Mouse (Mus musculus): ENCODE measurements around the gene Ism2. TPM values are rescaled to one million over a fixed set of nuclear protein-coding genes. Genes with fewer than 3 reads are reported as not detected.
A peak's percentile ranks its signal among the peaks of the same experiment; 100 is the strongest.
"Not testable (repeated sequence)": the region's sequence is repeated elsewhere in the genome, so short reads cannot be mapped to it uniquely, and the experiment has no call there.

The Ism2 gene
- polyA plus RNA-seq, 1 experiment from 2014 or later = 0.44 TPM

DNA sequence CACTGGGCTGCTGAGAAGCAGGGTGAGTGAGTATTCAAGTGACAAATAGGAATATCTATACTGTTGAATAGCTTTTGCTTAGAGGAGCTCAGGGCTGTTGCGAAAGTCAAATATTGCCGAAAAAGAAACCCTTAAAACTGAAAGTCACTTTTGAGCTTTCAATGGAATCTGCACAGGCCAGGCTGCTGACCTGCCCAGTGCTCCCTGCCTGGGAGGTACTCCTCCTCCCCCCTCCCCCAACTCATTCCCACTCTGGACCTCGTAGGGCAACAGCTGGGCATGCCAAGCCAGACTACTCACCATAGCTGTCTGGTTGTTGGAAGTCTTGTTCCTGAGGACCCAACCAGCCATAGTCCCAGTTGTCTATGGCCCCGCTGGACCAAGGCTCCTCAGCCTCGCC lies 14.8 kb downstream of the Ism2 start:
- no peaks in the 10 kb centered on the region for H3K36me3 ChIP-seq
- H3K4me2 ChIP-seq = no peak overlapping the region
- no peak overlapping the region for H3K4me3 ChIP-seq
- no peaks in the 10 kb centered on the region for H3K9me3 ChIP-seq (replicated peaks)
- H3K9ac ChIP-seq = no peak overlapping the region
- peaks cover 4% of the 10 kb centered on the region for H3K4me1 ChIP-seq (replicated peaks)
- no peaks in the 10 kb centered on the region for H3K27me3 ChIP-seq
- ATAC-seq (replicated peaks; ENCODE audit: insufficient number of reproducible peaks, insufficient read depth, low FRiP score, low read depth) = no peak
- H3K27ac ChIP-seq = no peak overlapping the region
- 79% methylated on average over 5 of the region's 5 CpGs for WGBS

DNA sequence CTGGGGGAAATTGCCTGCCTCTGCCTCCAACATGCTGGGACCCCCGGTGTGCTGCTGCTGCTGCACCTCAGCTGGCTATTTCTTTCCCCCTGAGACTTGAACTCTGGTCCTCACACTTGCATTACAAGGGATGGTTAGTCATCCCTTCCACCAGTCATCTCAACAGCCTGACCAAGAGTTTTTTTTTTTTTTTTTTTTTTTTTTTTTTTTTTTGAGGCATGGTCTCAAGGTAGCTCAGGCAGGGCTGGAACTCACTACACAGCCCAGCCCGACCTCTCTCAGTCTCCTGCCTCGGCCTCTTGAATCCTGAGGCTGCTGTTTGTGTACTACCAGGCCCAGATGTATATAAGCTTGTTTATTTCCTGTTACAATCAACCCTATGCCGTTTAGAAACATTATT lies 15.2 kb downstream of the Ism2 start:
- Histone ChIP-seq H3K36me3 (no peaks in the 10 kb centered on the region), H3K4me2 (no peak overlapping the region), H3K9me3 (replicated peaks) (no peaks in the 10 kb centered on the region), H3K27ac (no peak overlapping the region), H3K9ac (no peak overlapping the region), H3K4me3 (no peak overlapping the region), H3K4me1 (replicated peaks) (peaks cover 9% of the 10 kb centered on the region), H3K27me3 (no peaks in the 10 kb centered on the region)
- no peak for ATAC-seq (replicated peaks; ENCODE audit: insufficient number of reproducible peaks, insufficient read depth, low FRiP score, low read depth)
- 72% methylated on average over 4 of the region's 4 CpGs for WGBS

DNA sequence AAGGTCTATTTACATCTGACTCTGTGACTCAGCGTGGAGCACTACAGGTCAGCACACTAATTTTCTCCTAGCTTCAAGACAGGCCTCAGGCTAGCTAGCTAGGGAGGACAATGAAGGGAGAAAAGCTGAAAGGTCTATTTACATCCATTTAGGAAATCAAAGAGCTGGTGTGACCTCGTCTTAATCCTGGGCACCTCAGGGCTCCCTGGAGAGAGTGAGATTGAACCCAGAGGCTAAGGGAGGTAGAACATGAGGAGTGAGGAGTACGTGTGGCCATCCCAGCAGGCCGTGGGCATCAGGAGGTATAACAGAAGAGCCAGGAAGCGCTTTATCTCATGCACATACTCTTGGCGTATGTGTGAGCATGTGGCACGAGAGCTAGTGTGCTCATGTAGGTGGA lies 15.8 kb downstream of the Ism2 start:
- H3K27ac ChIP-seq = no peak overlapping the region
- no peak overlapping the region for H3K4me2 ChIP-seq
- no peaks in the 10 kb centered on the region for H3K9me3 ChIP-seq (replicated peaks)
- H3K36me3 ChIP-seq = no peaks in the 10 kb centered on the region
- no peak overlapping the region for H3K9ac ChIP-seq
- peaks cover 14% of the 10 kb centered on the region for H3K4me1 ChIP-seq (replicated peaks)
- no peak overlapping the region for H3K4me3 ChIP-seq
- H3K27me3 ChIP-seq = no peaks in the 10 kb centered on the region
- WGBS = 77% methylated on average over 7 of the region's 7 CpGs
- no peak for ATAC-seq (replicated peaks; ENCODE audit: insufficient number of reproducible peaks, insufficient read depth, low FRiP score, low read depth)

- H3K4me1 ChIP-seq (replicated peaks) = peaks cover 22% of the 10 kb centered on the region
- no peak overlapping the region for H3K4me2 ChIP-seq
- no peak overlapping the region for H3K9ac ChIP-seq
- H3K36me3 ChIP-seq = no peaks in the 10 kb centered on the region
- WGBS = 95% methylated on average over 4 of the region's 4 CpGs
- H3K4me3 ChIP-seq = no peak overlapping the region
- no peaks in the 10 kb centered on the region for H3K9me3 ChIP-seq (replicated peaks)
- H3K27ac ChIP-seq = no peak overlapping the region
- no peak for ATAC-seq (replicated peaks; ENCODE audit: insufficient number of reproducible peaks, insufficient read depth, low FRiP score, low read depth)
- H3K27me3 ChIP-seq = no peaks in the 10 kb centered on the region
These were observed 16.8 kb downstream of the Ism2 start for GRCm38 (mm10) chr12:87282743-87283142.

GRCm38 (mm10) chr12:87281766-87282165 lies 17.7 kb downstream of the Ism2 start:
- H3K27me3 ChIP-seq = no peaks in the 10 kb centered on the region
- H3K36me3 ChIP-seq = no peaks in the 10 kb centered on the region
- H3K27ac ChIP-seq = no peak overlapping the region
- no peak overlapping the region for H3K9ac ChIP-seq
- no peak overlapping the region for H3K4me3 ChIP-seq
- no peak for ATAC-seq (replicated peaks; ENCODE audit: insufficient number of reproducible peaks, insufficient read depth, low FRiP score, low read depth)
- WGBS = 66% methylated on average over 1 of the region's 1 CpGs
- H3K9me3 ChIP-seq (replicated peaks) = no peaks in the 10 kb centered on the region
- H3K4me1 ChIP-seq (replicated peaks) = peaks cover 26% of the 10 kb centered on the region
- no peak overlapping the region for H3K4me2 ChIP-seq

DNA sequence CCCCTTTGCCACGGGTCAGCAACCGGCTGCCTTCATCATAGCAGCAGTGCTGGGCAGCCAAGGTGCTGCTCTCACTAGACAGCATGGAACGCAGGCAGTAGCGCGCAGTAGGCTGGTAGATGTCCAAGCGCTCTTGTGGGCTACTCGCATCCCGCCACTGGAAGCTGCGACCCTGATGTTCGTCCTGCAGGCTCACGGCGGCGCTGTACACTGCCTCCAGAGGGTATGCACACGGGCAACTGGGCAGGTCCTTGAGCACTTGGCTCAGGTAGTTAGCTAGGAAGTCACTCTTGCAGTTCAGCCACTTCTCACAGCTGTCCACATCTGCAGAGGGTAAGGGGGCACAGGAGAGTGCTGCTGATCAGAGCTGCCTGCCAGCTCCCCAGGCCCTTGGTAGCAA lies 19.6 kb downstream of the Ism2 start:
- H3K4me1 ChIP-seq (replicated peaks) = peaks cover 26% of the 10 kb centered on the region
- WGBS = 53% methylated on average over 14 of the region's 14 CpGs
- no peak for ATAC-seq (replicated peaks; ENCODE audit: insufficient number of reproducible peaks, insufficient read depth, low FRiP score, low read depth)

DNA sequence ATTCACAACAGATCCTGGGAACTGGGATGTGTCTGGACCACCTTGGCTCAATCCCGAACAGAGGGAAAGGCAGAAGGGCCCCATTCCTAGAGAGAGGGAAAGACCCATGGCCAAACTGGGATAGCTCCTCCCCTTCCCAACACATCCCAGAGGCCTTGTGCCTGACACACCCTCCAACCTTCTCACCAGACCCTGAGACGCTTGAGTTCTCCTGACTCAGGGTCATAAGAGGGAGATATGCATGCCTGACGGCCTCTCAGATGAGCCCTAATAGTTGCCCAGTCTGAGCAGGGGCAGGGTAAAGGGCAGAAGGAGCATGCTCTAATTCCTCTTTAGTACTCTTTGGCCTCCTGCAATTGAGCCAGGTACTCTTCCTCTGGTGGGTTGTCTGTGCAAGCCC lies 20.2 kb downstream of the Ism2 start:
- Histone ChIP-seq H3K27me3 (no peaks in the 10 kb centered on the region), H3K4me3 (no peak overlapping the region), H3K4me1 (replicated peaks) (peaks cover 26% of the 10 kb centered on the region), H3K9ac (no peak overlapping the region), H3K9me3 (replicated peaks) (no peaks in the 10 kb centered on the region), H3K27ac (peak overlapping the region; percentile 78), H3K4me2 (no peak overlapping the region), H3K36me3 (peaks cover 10% of the 10 kb centered on the region)
- WGBS = 37% methylated on average over 3 of the region's 3 CpGs
- ATAC-seq (replicated peaks; ENCODE audit: insufficient number of reproducible peaks, insufficient read depth, low FRiP score, low read depth) = no peak

More for the DNA sequence above, 19.6 kb downstream of the Ism2 start:
- peaks cover 9% of the 10 kb centered on the region for H3K36me3 ChIP-seq
- no peak overlapping the region for H3K9ac ChIP-seq
- no peak overlapping the region for H3K27ac ChIP-seq
- no peaks in the 10 kb centered on the region for H3K27me3 ChIP-seq
- H3K9me3 ChIP-seq (replicated peaks) = no peaks in the 10 kb centered on the region
- no peak overlapping the region for H3K4me3 ChIP-seq
- no peak overlapping the region for H3K4me2 ChIP-seq

GRCm38 (mm10) chr12:87278118-87278730 lies 21.3 kb downstream of the Ism2 start:
- H3K27me3 ChIP-seq = no peaks in the 10 kb centered on the region
- H3K4me2 ChIP-seq = peak overlapping the region; percentile 51
- H3K4me3 ChIP-seq = peak overlapping the region; percentile 32
- H3K4me1 ChIP-seq (replicated peaks) = peaks cover 26% of the 10 kb centered on the region
- 8% methylated on average over 6 of the region's 6 CpGs for WGBS
- H3K36me3 ChIP-seq = peaks cover 19% of the 10 kb centered on the region
- peak; percentile 86 for ATAC-seq (replicated peaks; ENCODE audit: insufficient number of reproducible peaks, insufficient read depth, low FRiP score, low read depth)
- H3K9ac ChIP-seq = no peak overlapping the region
- H3K9me3 ChIP-seq (replicated peaks) = no peaks in the 10 kb centered on the region
- peak overlapping the region; percentile 78 for H3K27ac ChIP-seq

DNA sequence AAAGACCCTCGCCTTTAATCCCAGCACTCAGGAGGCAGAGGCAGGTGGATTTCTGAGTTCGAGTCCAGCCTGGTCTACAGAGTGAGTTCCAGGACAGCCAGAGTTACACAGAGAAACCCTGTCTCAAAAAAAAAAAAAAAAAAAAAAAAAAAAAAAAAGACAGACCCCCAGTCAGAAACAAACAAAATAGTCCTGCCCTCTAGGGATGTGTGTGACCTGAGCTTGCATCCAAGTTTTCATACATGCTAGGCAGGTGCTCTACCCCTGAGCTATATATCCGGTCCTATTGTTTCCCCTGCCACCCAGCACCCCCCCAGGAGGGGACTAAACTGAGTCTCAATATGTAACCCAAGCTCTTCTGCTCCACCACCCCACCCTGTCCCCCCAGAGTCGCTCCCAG lies 22.3 kb downstream of the Ism2 start:
- not testable (repeated sequence) for ATAC-seq (replicated peaks; ENCODE audit: insufficient number of reproducible peaks, insufficient read depth, low FRiP score, low read depth); H3K4me3 ChIP-seq; H3K4me2 ChIP-seq; H3K9me3 ChIP-seq (replicated peaks); H3K27me3 ChIP-seq; H3K9ac ChIP-seq
- WGBS = 86% methylated on average over 4 of the region's 4 CpGs
- H3K4me1 ChIP-seq (replicated peaks) = peaks cover 26% of the 10 kb centered on the region
- 0 out of 2 replicates have a peak overlapping the region, but pooled peaks have one; percentile 78 for H3K27ac ChIP-seq
- peaks cover 28% of the 10 kb centered on the region for H3K36me3 ChIP-seq

- Histone ChIP-seq H3K27me3 (no peaks in the 10 kb centered on the region), H3K36me3 (peaks cover 48% of the 10 kb centered on the region), H3K27ac (no peak overlapping the region), H3K9ac (no peak overlapping the region), H3K4me1 (replicated peaks) (peaks cover 26% of the 10 kb centered on the region), H3K4me3 (no peak overlapping the region), H3K9me3 (replicated peaks) (no peaks in the 10 kb centered on the region), H3K4me2 (no peak overlapping the region)
- WGBS = 83% methylated on average over 9 of the region's 9 CpGs
- no peak for ATAC-seq (replicated peaks; ENCODE audit: insufficient number of reproducible peaks, insufficient read depth, low FRiP score, low read depth)
These were observed 24.4 kb downstream of the Ism2 start for GRCm38 (mm10) chr12:87274853-87275831.

GRCm38 (mm10) chr12:87267682-87268081 lies 31.8 kb downstream of the Ism2 start:
- 20% methylated on average over 4 of the region's 4 CpGs for WGBS
- Histone ChIP-seq H3K36me3 (peaks cover 47% of the 10 kb centered on the region), H3K27ac (no peak overlapping the region), H3K4me1 (replicated peaks) (peaks cover 9% of the 10 kb centered on the region), H3K4me2 (peak overlapping the region; percentile 74), H3K4me3 (peak overlapping the region; percentile 78), H3K9me3 (replicated peaks) (no peaks in the 10 kb centered on the region), H3K27me3 (no peaks in the 10 kb centered on the region), H3K9ac (peak overlapping the region; percentile 89; the same call in 1 of the 2 replicates)
- no peak for ATAC-seq (replicated peaks; ENCODE audit: insufficient number of reproducible peaks, insufficient read depth, low FRiP score, low read depth)

Measured in heart, embryonic 15.5 days (tissue).